Mouse (Mus musculus): ENCODE results near the gene Gemin7. TPM values are rescaled to one million over a fixed set of nuclear protein-coding genes. Genes with fewer than 3 reads are reported as not detected.

The Gemin7 gene
- polyA plus RNA-seq, 2 experiments: 34.8 to 83.1 TPM

- 76% methylated on average over 7 of the region's 7 CpGs for WGBS (ENCODE audit: insufficient replicate concordance)
- TF ChIP-seq EP300 (IDR thresholded peaks at IDR 0.05; ENCODE audit: low read depth) (no peak), CTCF (IDR thresholded peaks at IDR 0.05; ENCODE audit: low read depth) (no peak)
- no peaks in the 10 kb centered on the region for H3K9me3 ChIP-seq (ENCODE audit: control insufficient read depth, low read length)
- ATAC-seq (ENCODE audit: insufficient read depth): no peak
- no peak overlapping the region for H3K9ac ChIP-seq (replicated peaks)
- no peaks in the 10 kb centered on the region for H3K27me3 ChIP-seq (ENCODE audit: control insufficient read depth, insufficient read depth, low read length)
- H3K4me3 ChIP-seq (ENCODE audit: insufficient read depth in 1 of 2, low read depth in 2 of 2, low read length in 2 of 2): no peak overlapping the region
- H3K27ac ChIP-seq: no peak overlapping the region
- H3K36me3 ChIP-seq (replicated peaks; ENCODE audit: control insufficient read depth, insufficient read depth, low read depth): no peaks in the 10 kb centered on the region; the same call in none of the 2 replicates
- H3K4me1 ChIP-seq (replicated peaks; ENCODE audit: control insufficient read depth in 2 of 2, insufficient read depth in 2 of 2, low read length in 1 of 2): peaks cover 0 to 8% of the 10 kb centered on the region in 2 experiments
- no peak for DNase-seq (ENCODE audit: low read depth in 3 of 3, low spot score in 3 of 3)
- H3K4me2 ChIP-seq (ENCODE audit: low read depth): no peak overlapping the region
Observed at GRCm38 (mm10) chr7:19541681-19542154, 35.7 kb downstream of the Gemin7 start.

GRCm38 (mm10) chr7:19540771-19541566 is 36.4 kb downstream of the Gemin7 start:
- no peak overlapping the region for H3K27ac ChIP-seq
- no peak for DNase-seq (ENCODE audit: low read depth in 3 of 3, low spot score in 3 of 3)
- no peak for TF ChIP-seq CTCF (IDR thresholded peaks at IDR 0.05; ENCODE audit: low read depth)
- no peak for TF ChIP-seq EP300 (IDR thresholded peaks at IDR 0.05; ENCODE audit: low read depth)
- no peaks in the 10 kb centered on the region; the same call in none of the 2 replicates for H3K36me3 ChIP-seq (replicated peaks; ENCODE audit: control insufficient read depth, insufficient read depth, low read depth)
- no peak overlapping the region for H3K4me3 ChIP-seq (ENCODE audit: insufficient read depth in 1 of 2, low read depth in 2 of 2, low read length in 2 of 2)
- H3K4me1 ChIP-seq (replicated peaks; ENCODE audit: control insufficient read depth in 2 of 2, insufficient read depth in 2 of 2, low read length in 1 of 2): peaks cover 0 to 3% of the 10 kb centered on the region in 2 experiments; a peak in 2 of 4 replicates
- no peaks in the 10 kb centered on the region for H3K9me3 ChIP-seq (ENCODE audit: control insufficient read depth, low read length)
- no peak for ATAC-seq (ENCODE audit: insufficient read depth)
- 88% methylated on average over 2 of the region's 2 CpGs for WGBS (ENCODE audit: insufficient replicate concordance)
- H3K27me3 ChIP-seq (ENCODE audit: control insufficient read depth, insufficient read depth, low read length): no peaks in the 10 kb centered on the region
- H3K9ac ChIP-seq (replicated peaks): no peak overlapping the region
- no peak overlapping the region for H3K4me2 ChIP-seq (ENCODE audit: low read depth)

GRCm38 (mm10) chr7:19534676-19535075 is 42.7 kb downstream of the Gemin7 start:
- peaks cover 46% of the 10 kb centered on the region for H3K36me3 ChIP-seq (replicated peaks; ENCODE audit: control insufficient read depth, insufficient read depth, low read depth)
- no peaks in the 10 kb centered on the region for H3K27me3 ChIP-seq (ENCODE audit: control insufficient read depth, insufficient read depth, low read length)
- H3K27ac ChIP-seq: no peak overlapping the region
- no peak for DNase-seq (ENCODE audit: low read depth in 3 of 3, low spot score in 3 of 3)
- TF ChIP-seq CTCF (IDR thresholded peaks at IDR 0.05; ENCODE audit: low read depth): no peak
- TF ChIP-seq EP300 (IDR thresholded peaks at IDR 0.05; ENCODE audit: low read depth): no peak
- H3K9me3 ChIP-seq (ENCODE audit: control insufficient read depth, low read length): no peaks in the 10 kb centered on the region
- H3K9ac ChIP-seq (replicated peaks): no peak overlapping the region
- no peak overlapping the region for H3K4me3 ChIP-seq (ENCODE audit: insufficient read depth in 1 of 2, low read depth in 2 of 2, low read length in 2 of 2)
- no peak overlapping the region for H3K4me2 ChIP-seq (ENCODE audit: low read depth)
- no peaks in the 10 kb centered on the region for H3K4me1 ChIP-seq (replicated peaks; ENCODE audit: control insufficient read depth in 2 of 2, insufficient read depth in 2 of 2, low read length in 1 of 2)
- WGBS (ENCODE audit: insufficient replicate concordance): 92% methylated on average over 10 of the region's 10 CpGs
- no peak; the same call in 1 of the 2 replicates for ATAC-seq (ENCODE audit: insufficient read depth)

- Histone ChIP-seq H3K27ac (no peak overlapping the region), H3K9me3 (ENCODE audit: control insufficient read depth, low read length) (no peaks in the 10 kb centered on the region), H3K4me1 (replicated peaks; ENCODE audit: control insufficient read depth in 2 of 2, insufficient read depth in 2 of 2, low read length in 1 of 2) (no peaks in the 10 kb centered on the region), H3K9ac (replicated peaks) (no peak overlapping the region), H3K4me2 (ENCODE audit: low read depth) (no peak overlapping the region), H3K4me3 (ENCODE audit: insufficient read depth in 1 of 2, low read depth in 2 of 2, low read length in 2 of 2) (no peak overlapping the region), H3K27me3 (ENCODE audit: control insufficient read depth, insufficient read depth, low read length) (no peaks in the 10 kb centered on the region), H3K36me3 (replicated peaks; ENCODE audit: control insufficient read depth, insufficient read depth, low read depth) (peaks cover 46% of the 10 kb centered on the region)
- TF ChIP-seq EP300 (IDR thresholded peaks at IDR 0.05; ENCODE audit: low read depth) (no peak), CTCF (IDR thresholded peaks at IDR 0.05; ENCODE audit: low read depth) (no peak)
- 89% methylated on average over 14 of the region's 14 CpGs for WGBS (ENCODE audit: insufficient replicate concordance)
- no peak for DNase-seq (ENCODE audit: low read depth in 3 of 3, low spot score in 3 of 3)
- ATAC-seq (ENCODE audit: insufficient read depth): no peak
Observed at GRCm38 (mm10) chr7:19532240-19532639, 45.2 kb downstream of the Gemin7 start.

- ATAC-seq (ENCODE audit: insufficient read depth) (0 out of 2 replicates have a peak, but pooled peaks have one; percentile 13), DNase-seq (ENCODE audit: low read depth in 3 of 3, low spot score in 3 of 3) (no peak)
- peak; percentile 44 for TF ChIP-seq CTCF (IDR thresholded peaks at IDR 0.05; ENCODE audit: low read depth)
- no peak for TF ChIP-seq EP300 (IDR thresholded peaks at IDR 0.05; ENCODE audit: low read depth)
- Histone ChIP-seq H3K4me3 (ENCODE audit: insufficient read depth in 1 of 2, low read depth in 2 of 2, low read length in 2 of 2) (no peak overlapping the region), H3K27ac (no peak overlapping the region), H3K36me3 (replicated peaks; ENCODE audit: control insufficient read depth, insufficient read depth, low read depth) (peaks cover 46% of the 10 kb centered on the region), H3K4me1 (replicated peaks; ENCODE audit: control insufficient read depth in 2 of 2, insufficient read depth in 2 of 2, low read length in 1 of 2) (no peaks in the 10 kb centered on the region), H3K9ac (replicated peaks) (no peak overlapping the region), H3K9me3 (ENCODE audit: control insufficient read depth, low read length) (no peaks in the 10 kb centered on the region), H3K27me3 (ENCODE audit: control insufficient read depth, insufficient read depth, low read length) (no peaks in the 10 kb centered on the region), H3K4me2 (ENCODE audit: low read depth) (no peak overlapping the region)
- 65% methylated on average over 10 of the region's 10 CpGs for WGBS (ENCODE audit: insufficient replicate concordance)
Observed at GRCm38 (mm10) chr7:19531077-19531476, 46.3 kb downstream of the Gemin7 start.
